Mouse (Mus musculus) liver, embryonic 16.5 days (tissue): Measurements from ENCODE around the gene Aff1. TPM values are rescaled to one million over a fixed set of nuclear protein-coding genes. Genes with fewer than 3 reads are reported as not detected.

Experiments
- ATAC-seq: fragments of 200-750 bp; cut with Nextera tagmentation; 2 replicates; pipeline ENCODE4 v1.8.0; 2017; ENCODE audit warnings: low read depth, mild to moderate bottlenecking, moderate number of reproducible peaks, moderate library complexity
- H3K27ac ChIP-seq: fragments of 300-500 bp; sonication (generic); 2 replicates; pipeline ENCODE4 v1.5.1; 2014; ENCODE audit warnings: mild to moderate bottlenecking, low read length
- H3K27me3 ChIP-seq: fragments of 300-500 bp; sonication (generic); 2 replicates; pipeline ENCODE4 v1.6.1; 2014; ENCODE audit warnings: low read depth, low read length, mixed read lengths; ENCODE audit not compliant: control insufficient read depth, insufficient read depth
- H3K36me3 ChIP-seq: fragments of 300-500 bp; sonication (generic); 2 replicates; pipeline ENCODE4 v1.6.1; 2014; ENCODE audit warnings: mild to moderate bottlenecking; ENCODE audit not compliant: control insufficient read depth, insufficient read depth
- H3K4me1 ChIP-seq: fragments of 300-500 bp; sonication (generic); 2 replicates; pipeline ENCODE4 v1.6.1; 2014; ENCODE audit warnings: low read depth, low read length, mixed read lengths; ENCODE audit not compliant: control insufficient read depth
- H3K4me2 ChIP-seq: fragments of 300-500 bp; sonication (generic); 2 replicates; pipeline ENCODE4 v1.6.1; 2014; ENCODE audit warnings: low read depth, low read length, mixed read lengths
- H3K4me3 ChIP-seq: fragments of 300-500 bp; sonication (generic); 2 replicates; pipeline ENCODE4 v1.5.1; 2014; ENCODE audit warnings: low read depth, mild to moderate bottlenecking, low read length
- H3K9ac ChIP-seq: fragments of 300-500 bp; sonication (generic); 2 replicates; pipeline ENCODE4 v1.6.1; 2014; ENCODE audit warnings: low read depth, low read length
- H3K9me3 ChIP-seq: fragments of 300-500 bp; sonication (generic); replicated peaks from 2 replicates; pipeline ENCODE4 v1.6.1; 2016; ENCODE audit warnings: low read length; ENCODE audit not compliant: control insufficient read depth
- WGBS: fragments of 180-500 bp; shearing (Covaris S2); extraction: QIAGEN DNeasy Blood & Tissue Kit; methylation state at CpG from one replicate; pipeline ENCODE4 v1.1.7; 2014; ENCODE audit not compliant: insufficient replicate concordance; 5-methylcytosine and 5-hydroxymethylcytosine counted together
- polyA plus RNA-seq: library from polyadenylated mRNA; unstranded; fragments of >200 nt; fragmentation: Nextera tagmentation; extraction: Ambion mirVana; gene quantifications from 2 replicates; pipeline ENCODE4 v1.2.1, GENCODE M21; 2015

Aff1 gene
- polyA plus RNA-seq, 1 experiment from 2014 or later, result 17.7 TPM

- H3K27ac ChIP-seq, result no peak overlapping the region
- H3K9ac ChIP-seq, result no peak overlapping the region
- no peak overlapping the region for H3K4me2 ChIP-seq
- ATAC-seq, result no peak
- 45% methylated on average over 4 of the region's 4 CpGs for whole genome bisulfite sequencing
- H3K27me3 ChIP-seq, result peaks cover 20% of the 10 kb centered on the region
- H3K9me3 ChIP-seq, result no peaks in the 10 kb centered on the region
- no peaks in the 10 kb centered on the region for H3K4me1 ChIP-seq
- H3K4me3 ChIP-seq, result no peak overlapping the region
- H3K36me3 ChIP-seq, result no peaks in the 10 kb centered on the region
Measured at GRCm38 (mm10) chr5:103699537-103699936, 7.4 kb downstream of the Aff1 start.

- no peaks in the 10 kb centered on the region for H3K9me3 ChIP-seq
- 59% methylated on average over 2 of the region's 2 CpGs for WGBS
- H3K9ac ChIP-seq, result no peak overlapping the region
- no peaks in the 10 kb centered on the region for H3K36me3 ChIP-seq
- H3K27ac ChIP-seq, result no peak overlapping the region
- ATAC-seq, result no peak
- no peak overlapping the region for H3K4me3 ChIP-seq
- peaks cover 9% of the 10 kb centered on the region; the same call in 1 of the 2 replicates for H3K27me3 ChIP-seq
- no peak overlapping the region for H3K4me2 ChIP-seq
- no peaks in the 10 kb centered on the region for H3K4me1 ChIP-seq
Measured at GRCm38 (mm10) chr5:103700661-103701060, 8.5 kb downstream of the Aff1 start.

- Histone ChIP-seq H3K27me3 (peaks cover 6% of the 10 kb centered on the region; the same call in 1 of the 2 replicates), H3K27ac (no peak overlapping the region), H3K9me3 (no peaks in the 10 kb centered on the region), H3K9ac (no peak overlapping the region), H3K4me3 (no peak overlapping the region), H3K4me2 (no peak overlapping the region), H3K36me3 (no peaks in the 10 kb centered on the region), H3K4me1 (no peaks in the 10 kb centered on the region)
- 61% methylated on average over 3 of the region's 3 CpGs for WGBS
- no peak for ATAC-seq
Measured at GRCm38 (mm10) chr5:103701466-103701865, 9.3 kb downstream of the Aff1 start.

GRCm38 (mm10) chr5:103702527-103702926 lies 10.4 kb downstream of the Aff1 start:
- no peak overlapping the region for H3K4me2 ChIP-seq
- ATAC-seq, result no peak
- H3K36me3 ChIP-seq, result no peaks in the 10 kb centered on the region
- H3K4me3 ChIP-seq, result no peak overlapping the region
- WGBS, result 33% methylated on average over 6 of the region's 6 CpGs
- H3K9me3 ChIP-seq, result no peaks in the 10 kb centered on the region
- H3K4me1 ChIP-seq, result no peaks in the 10 kb centered on the region
- H3K27ac ChIP-seq, result no peak overlapping the region
- H3K27me3 ChIP-seq, result no peaks in the 10 kb centered on the region
- no peak overlapping the region for H3K9ac ChIP-seq

- Histone ChIP-seq H3K4me3 (no peak overlapping the region), H3K9me3 (no peaks in the 10 kb centered on the region), H3K27ac (no peak overlapping the region), H3K9ac (no peak overlapping the region), H3K27me3 (no peaks in the 10 kb centered on the region), H3K4me2 (no peak overlapping the region), H3K4me1 (peaks cover 7% of the 10 kb centered on the region; the same call in 1 of the 2 replicates), H3K36me3 (no peaks in the 10 kb centered on the region)
- 77% methylated on average over 4 of the region's 4 CpGs for WGBS
- no peak for ATAC-seq
Measured at GRCm38 (mm10) chr5:103705331-103705730, 13.2 kb downstream of the Aff1 start.

GRCm38 (mm10) chr5:103705874-103706273 lies 13.7 kb downstream of the Aff1 start:
- Histone ChIP-seq H3K27me3 (no peaks in the 10 kb centered on the region), H3K4me3 (no peak overlapping the region), H3K27ac (no peak overlapping the region), H3K4me2 (no peak overlapping the region), H3K36me3 (no peaks in the 10 kb centered on the region), H3K4me1 (peaks cover 7% of the 10 kb centered on the region; the same call in 1 of the 2 replicates), H3K9me3 (no peaks in the 10 kb centered on the region), H3K9ac (no peak overlapping the region)
- WGBS, result 55% methylated on average over 1 of the region's 1 CpGs
- no peak for ATAC-seq

- no peaks in the 10 kb centered on the region for H3K36me3 ChIP-seq
- H3K9me3 ChIP-seq, result no peaks in the 10 kb centered on the region
- no peak overlapping the region for H3K4me3 ChIP-seq
- H3K27me3 ChIP-seq, result no peaks in the 10 kb centered on the region
- peaks cover 7% of the 10 kb centered on the region; the same call in 1 of the 2 replicates for H3K4me1 ChIP-seq
- no peak overlapping the region for H3K9ac ChIP-seq
- WGBS, result 57% methylated on average over 3 of the region's 3 CpGs
- no peak overlapping the region for H3K27ac ChIP-seq
- H3K4me2 ChIP-seq, result no peak overlapping the region
- peak; percentile 96 for ATAC-seq
Measured at GRCm38 (mm10) chr5:103709044-103709443, 16.9 kb downstream of the Aff1 start.

- no peaks in the 10 kb centered on the region for H3K36me3 ChIP-seq
- H3K9ac ChIP-seq, result no peak overlapping the region
- H3K9me3 ChIP-seq, result no peaks in the 10 kb centered on the region
- no peak overlapping the region for H3K27ac ChIP-seq
- no peak for ATAC-seq
- H3K4me2 ChIP-seq, result no peak overlapping the region
- WGBS, result 58% methylated on average over 2 of the region's 2 CpGs
- peaks cover 7% of the 10 kb centered on the region; the same call in 1 of the 2 replicates for H3K4me1 ChIP-seq
- no peaks in the 10 kb centered on the region for H3K27me3 ChIP-seq
- no peak overlapping the region for H3K4me3 ChIP-seq
Measured at GRCm38 (mm10) chr5:103711886-103712285, 19.7 kb downstream of the Aff1 start.

GRCm38 (mm10) chr5:103713422-103713821 lies 21.2 kb downstream of the Aff1 start:
- no peak overlapping the region for H3K4me3 ChIP-seq
- H3K9ac ChIP-seq, result no peak overlapping the region
- H3K27ac ChIP-seq, result no peak overlapping the region
- H3K27me3 ChIP-seq, result no peaks in the 10 kb centered on the region
- H3K36me3 ChIP-seq, result no peaks in the 10 kb centered on the region
- H3K4me1 ChIP-seq, result peaks cover 7% of the 10 kb centered on the region; the same call in 1 of the 2 replicates
- no peaks in the 10 kb centered on the region for H3K9me3 ChIP-seq
- WGBS, result 40% methylated on average over 2 of the region's 2 CpGs
- ATAC-seq, result no peak
- no peak overlapping the region for H3K4me2 ChIP-seq
